Mouse (Mus musculus) limb, embryonic 10.5 days (tissue): ENCODE data around the gene Fam20b. TPM values are rescaled to one million over a fixed set of nuclear protein-coding genes. Genes with fewer than 3 reads are reported as not detected.

Experiments
- DNase-seq: peaks from one replicate; pipeline ENCODE4 v3.0.0-alpha.2; 2017; ENCODE audit warnings: low spot score
- H3K27ac ChIP-seq: fragments of 300-500 bp; sonication (generic); 2 replicates; pipeline ENCODE4 v1.5.1; 2016; ENCODE audit warnings: mild to moderate bottlenecking
- H3K27me3 ChIP-seq: fragments of 300-500 bp; sonication (generic); 2 replicates; pipeline ENCODE4 v1.6.1; 2016; ENCODE audit warnings: low read depth, mild to moderate bottlenecking; ENCODE audit not compliant: poor library complexity, severe bottlenecking
- H3K36me3 ChIP-seq: fragments of 300-500 bp; sonication (generic); 2 replicates; pipeline ENCODE4 v1.6.1; 2016; ENCODE audit warnings: mild to moderate bottlenecking, moderate library complexity
- H3K4me1 ChIP-seq: fragments of 300-500 bp; sonication (generic); 2 replicates; pipeline ENCODE4 v1.6.1; 2016
- H3K4me3 ChIP-seq: fragments of 300-500 bp; sonication (generic); 2 replicates; pipeline ENCODE4 v1.5.1; 2016; ENCODE audit warnings: mild to moderate bottlenecking, moderate library complexity
- H3K9me3 ChIP-seq: fragments of 300-500 bp; sonication (generic); replicated peaks from 2 replicates; pipeline ENCODE4 v1.6.1; 2016; ENCODE audit warnings: mild to moderate bottlenecking
- WGBS: fragments of 180-500 bp; shearing (Covaris S2); methylation state at CpG from one replicate; pipeline ENCODE4 v1.1.7; 2016; 5-methylcytosine and 5-hydroxymethylcytosine counted together
- polyA plus RNA-seq: library from polyadenylated mRNA; unstranded; fragments of >200 nt; fragmentation: Nextera tagmentation; extraction: Ambion mirVana; gene quantifications from 2 replicates; pipeline ENCODE4 v1.2.1, GENCODE M21; 2016

Fam20b gene
- polyA plus RNA-seq, 1 experiment from 2014 or later: 19.9 TPM

DNA sequence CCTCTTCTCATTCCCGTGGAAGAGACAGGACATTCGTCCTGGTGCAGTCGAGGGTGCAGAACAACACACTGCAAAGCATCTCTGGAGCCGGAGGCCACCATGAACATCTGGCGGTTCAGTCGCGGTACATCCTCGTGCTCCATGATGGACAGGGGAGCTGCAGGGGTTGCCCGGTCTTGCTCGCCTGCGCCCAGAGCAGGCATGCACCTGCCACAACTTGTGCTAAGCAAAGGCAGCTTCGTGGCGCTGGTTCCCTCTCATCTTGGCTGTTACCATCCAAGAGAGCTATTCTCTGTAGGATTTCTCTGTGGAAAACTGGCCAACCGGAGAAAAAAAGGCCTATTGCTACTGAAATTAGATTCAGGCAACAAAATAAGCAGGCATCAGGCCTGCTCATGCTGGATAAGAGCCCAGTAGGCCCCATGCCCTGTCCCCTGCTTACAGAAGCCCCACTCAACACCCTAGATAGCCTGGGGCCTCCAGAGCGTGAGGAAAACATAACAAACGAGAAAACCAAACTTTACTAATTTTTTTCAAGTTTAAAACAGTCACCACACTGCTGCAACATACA, 29.6 kb upstream of the Fam20b start:
- Histone ChIP-seq H3K9me3 (no peaks in the 10 kb centered on the region), H3K27me3 (no peaks in the 10 kb centered on the region), H3K4me1 (peaks cover 52% of the 10 kb centered on the region), H3K4me3 (no peak overlapping the region), H3K27ac (peak overlapping the region; percentile 54; the same call in 1 of the 2 replicates), H3K36me3 (no peaks in the 10 kb centered on the region)
- DNase-seq: no peak
- 84% methylated on average over 16 of the region's 16 CpGs for WGBS

GRCm38 (mm10) chr1:156745188-156745810, 26.4 kb upstream of the Fam20b start:
- no peak for DNase-seq
- peaks cover 25% of the 10 kb centered on the region for H3K4me1 ChIP-seq
- no peaks in the 10 kb centered on the region for H3K27me3 ChIP-seq
- H3K27ac ChIP-seq: peak overlapping the region; percentile 50; the same call in 1 of the 2 replicates
- H3K36me3 ChIP-seq: no peaks in the 10 kb centered on the region
- H3K4me3 ChIP-seq: no peak overlapping the region
- H3K9me3 ChIP-seq: no peaks in the 10 kb centered on the region
- WGBS: 83% methylated on average over 7 of the region's 7 CpGs

DNA sequence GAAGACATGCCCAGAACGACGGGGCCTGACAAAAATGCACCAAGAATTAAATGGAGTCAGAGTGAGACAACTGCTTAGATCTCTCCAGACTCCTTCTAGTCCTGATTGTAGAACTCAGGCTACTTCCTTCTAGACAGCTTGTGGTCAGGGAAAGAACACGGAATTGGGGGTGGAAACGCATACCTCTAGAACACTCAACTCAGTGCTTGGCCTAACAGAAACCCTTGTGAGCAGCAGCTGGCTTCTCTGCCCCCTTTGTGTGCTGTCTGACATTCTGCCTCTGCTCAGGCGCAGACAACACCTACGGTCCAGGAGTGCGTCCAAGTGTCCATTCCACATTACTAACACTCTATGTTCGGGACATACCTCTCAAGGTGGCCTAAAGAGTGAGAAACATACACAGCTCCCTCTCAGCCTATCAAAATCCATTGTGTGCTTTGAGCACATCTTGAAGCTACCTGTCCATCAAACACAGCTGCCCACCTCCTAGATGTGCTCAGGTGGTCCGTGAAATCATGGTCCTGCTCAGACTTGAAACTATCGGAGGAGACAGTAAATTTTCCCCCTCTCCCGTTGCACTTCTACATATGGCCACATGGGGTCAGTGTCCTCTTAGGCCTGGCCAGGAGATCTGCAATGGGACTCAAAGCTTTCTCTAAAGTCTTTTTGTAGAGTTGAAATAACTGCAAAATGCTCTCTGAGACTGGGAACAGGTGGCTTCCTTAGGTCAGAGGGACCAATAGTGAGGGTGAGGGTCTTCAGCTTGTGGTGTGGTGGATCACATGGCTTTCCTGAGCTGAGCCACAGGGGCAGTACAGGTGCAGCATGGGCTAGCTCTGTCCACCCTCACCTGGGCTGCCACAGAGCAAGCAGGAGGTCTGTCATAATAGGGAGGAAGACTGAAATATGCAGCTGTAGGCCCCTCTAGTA, 22.9 kb upstream of the Fam20b start:
- H3K4me1 ChIP-seq: peaks cover 16% of the 10 kb centered on the region
- H3K27me3 ChIP-seq: no peaks in the 10 kb centered on the region
- no peaks in the 10 kb centered on the region for H3K36me3 ChIP-seq
- 0 out of 2 replicates have a peak overlapping the region, but pooled peaks have one; percentile 38 for H3K27ac ChIP-seq
- H3K9me3 ChIP-seq: no peaks in the 10 kb centered on the region
- H3K4me3 ChIP-seq: no peak overlapping the region
- peak; percentile 77 for DNase-seq
- 70% methylated on average over 11 of the region's 11 CpGs for WGBS

- WGBS: 78% methylated on average over 2 of the region's 2 CpGs
- H3K4me1 ChIP-seq: 0 out of 2 replicates have a peak, but pooled peaks cover 4% of the 10 kb centered on the region
Measured at GRCm38 (mm10) chr1:156735788-156736187, 16.9 kb upstream of the Fam20b start.

GRCm38 (mm10) chr1:156734019-156734418, 15.1 kb upstream of the Fam20b start:
- 78% methylated on average over 3 of the region's 3 CpGs for WGBS
- no peaks in the 10 kb centered on the region for H3K9me3 ChIP-seq
- DNase-seq: no peak
- H3K27me3 ChIP-seq: no peaks in the 10 kb centered on the region
- no peak overlapping the region for H3K4me3 ChIP-seq
- no peaks in the 10 kb centered on the region for H3K36me3 ChIP-seq
- H3K4me1 ChIP-seq: 0 out of 2 replicates have a peak, but pooled peaks cover 4% of the 10 kb centered on the region
- H3K27ac ChIP-seq: no peak overlapping the region

More at GRCm38 (mm10) chr1:156735788-156736187, 16.9 kb upstream of the Fam20b start:
- H3K27ac ChIP-seq: no peak overlapping the region
- H3K9me3 ChIP-seq: no peaks in the 10 kb centered on the region
- H3K36me3 ChIP-seq: no peaks in the 10 kb centered on the region
- H3K4me3 ChIP-seq: no peak overlapping the region
- no peak for DNase-seq
- H3K27me3 ChIP-seq: no peaks in the 10 kb centered on the region

GRCm38 (mm10) chr1:156733559-156733958, 14.7 kb upstream of the Fam20b start:
- Histone ChIP-seq H3K36me3 (no peaks in the 10 kb centered on the region), H3K9me3 (no peaks in the 10 kb centered on the region), H3K4me3 (no peak overlapping the region), H3K27me3 (no peaks in the 10 kb centered on the region), H3K4me1 (0 out of 2 replicates have a peak, but pooled peaks cover 4% of the 10 kb centered on the region), H3K27ac (no peak overlapping the region)
- DNase-seq: no peak
- 94% methylated on average over 9 of the region's 9 CpGs for WGBS

- Histone ChIP-seq H3K27me3 (no peaks in the 10 kb centered on the region), H3K4me1 (0 out of 2 replicates have a peak, but pooled peaks cover 4% of the 10 kb centered on the region), H3K9me3 (no peaks in the 10 kb centered on the region), H3K4me3 (no peak overlapping the region), H3K27ac (no peak overlapping the region), H3K36me3 (no peaks in the 10 kb centered on the region)
- WGBS: 96% methylated on average over 5 of the region's 5 CpGs
- DNase-seq: no peak
Measured at GRCm38 (mm10) chr1:156732996-156733395, 14.1 kb upstream of the Fam20b start.

- Histone ChIP-seq H3K4me1 (no peaks in the 10 kb centered on the region), H3K27me3 (no peaks in the 10 kb centered on the region), H3K4me3 (no peak overlapping the region), H3K36me3 (no peaks in the 10 kb centered on the region), H3K9me3 (no peaks in the 10 kb centered on the region), H3K27ac (no peak overlapping the region)
- DNase-seq: no peak
- 67% methylated on average over 9 of the region's 9 CpGs for WGBS
Measured at GRCm38 (mm10) chr1:156730802-156731201, 11.9 kb upstream of the Fam20b start.

DNA sequence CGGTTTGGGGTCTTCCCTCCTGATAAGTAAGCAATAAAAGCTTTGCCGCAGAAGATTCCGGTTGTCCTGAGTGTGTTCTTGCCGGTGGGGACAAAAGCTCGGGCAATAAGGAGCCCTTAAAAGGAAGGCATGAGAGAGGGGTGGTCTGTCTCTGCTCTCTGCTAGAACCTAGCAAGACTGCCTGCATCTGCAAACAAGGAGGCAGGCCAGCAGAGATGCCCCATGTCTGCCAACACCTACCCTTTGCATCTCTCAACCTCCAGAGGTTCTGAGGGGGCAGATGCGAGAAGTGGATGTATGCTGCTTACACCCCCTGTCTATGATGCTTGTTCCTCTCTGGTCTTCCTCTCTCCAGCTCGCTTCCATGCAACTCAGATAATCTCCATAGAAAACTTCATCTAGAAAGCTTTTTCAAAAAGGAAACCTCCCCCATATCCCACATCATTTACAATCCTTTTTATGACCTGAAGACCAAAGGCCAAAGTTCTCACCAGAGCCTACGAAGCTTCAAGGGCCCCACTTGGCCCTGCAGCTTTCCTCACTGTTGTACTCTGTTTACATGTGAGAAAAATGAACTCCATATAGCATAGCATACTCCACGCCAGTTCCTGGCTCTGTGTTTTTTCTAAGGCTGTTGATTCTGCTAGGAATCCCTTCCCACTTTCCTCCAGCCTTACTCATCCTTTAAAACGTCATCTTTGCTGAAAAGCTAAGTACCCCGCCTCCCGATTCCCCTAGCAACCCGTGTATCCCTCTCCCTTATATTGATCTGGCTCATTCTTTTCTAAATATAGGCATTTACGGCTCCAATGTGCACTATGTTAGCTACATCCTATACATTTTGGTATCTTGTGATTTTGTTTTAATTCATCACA, 8.6 kb upstream of the Fam20b start:
- Histone ChIP-seq H3K4me3 (no peak overlapping the region), H3K9me3 (no peaks in the 10 kb centered on the region), H3K36me3 (no peaks in the 10 kb centered on the region), H3K27ac (no peak overlapping the region), H3K27me3 (no peaks in the 10 kb centered on the region), H3K4me1 (no peaks in the 10 kb centered on the region)
- WGBS: 86% methylated on average over 14 of the region's 14 CpGs
- DNase-seq: no peak

- 69% methylated on average over 6 of the region's 6 CpGs for WGBS
- no peak for DNase-seq
- no peaks in the 10 kb centered on the region for H3K36me3 ChIP-seq
- no peak overlapping the region for H3K4me3 ChIP-seq
- peaks cover 13% of the 10 kb centered on the region; the same call in 1 of the 2 replicates for H3K27me3 ChIP-seq
- H3K27ac ChIP-seq: no peak overlapping the region
- H3K4me1 ChIP-seq: peaks cover 15% of the 10 kb centered on the region
- H3K9me3 ChIP-seq: no peaks in the 10 kb centered on the region
Measured at GRCm38 (mm10) chr1:156722089-156722488, 3.2 kb upstream of the Fam20b start.

- Histone ChIP-seq H3K4me3 (no peak overlapping the region), H3K36me3 (peaks cover 12% of the 10 kb centered on the region), H3K27ac (no peak overlapping the region), H3K4me1 (peaks cover 15% of the 10 kb centered on the region), H3K9me3 (no peaks in the 10 kb centered on the region), H3K27me3 (peaks cover 13% of the 10 kb centered on the region; the same call in 1 of the 2 replicates)
- DNase-seq: no peak
- 64% methylated on average over 4 of the region's 4 CpGs for WGBS
Measured at GRCm38 (mm10) chr1:156720046-156720445, 1.2 kb upstream of the Fam20b start.
